Mouse (Mus musculus) myocyte (in vitro differentiated cells): ENCODE results near the gene Gucy2c.

Experiments
- E2F4 ChIP-seq: IDR thresholded peaks from one replicate; pipeline ENCODE4 v1.6.1; 2011; ENCODE audit warnings: mild to moderate bottlenecking, control low read depth, moderate library complexity; ENCODE audit not compliant: insufficient read depth
- MAX ChIP-seq: IDR thresholded peaks from one replicate; pipeline ENCODE4 v1.6.1; 2011; ENCODE audit warnings: low read depth, mild to moderate bottlenecking, control low read depth
- MYOG ChIP-seq, 3 experiments: IDR thresholded peaks; one replicate each; pipeline ENCODE4 v1.6.1; 2011; ENCODE audit warnings: control low read depth in 2 of 3, low read depth in 2 of 3, mild to moderate bottlenecking in 2 of 3; ENCODE audit not compliant: insufficient read length in 2 of 3, control insufficient read depth in 1 of 3, insufficient read depth in 1 of 3
- POLR2A ChIP-seq: IDR thresholded peaks from one replicate; pipeline ENCODE4 v1.6.1; 2011; ENCODE audit warnings: low read depth, mild to moderate bottlenecking, control low read depth, moderate library complexity; ENCODE audit not compliant: insufficient read length
- REST ChIP-seq: IDR thresholded peaks from one replicate; pipeline ENCODE4 v1.6.1; 2011; ENCODE audit warnings: mild to moderate bottlenecking, control low read depth, moderate library complexity; ENCODE audit not compliant: insufficient read depth, insufficient read length
- SRF ChIP-seq: IDR thresholded peaks from one replicate; pipeline ENCODE4 v1.6.1; 2011; ENCODE audit warnings: low read depth; ENCODE audit not compliant: control insufficient read depth, insufficient read length
- TCF12 ChIP-seq: IDR thresholded peaks from one replicate; pipeline ENCODE4 v1.6.1; 2011; ENCODE audit warnings: mild to moderate bottlenecking, control low read depth; ENCODE audit not compliant: poor library complexity, insufficient read depth, severe bottlenecking

DNA sequence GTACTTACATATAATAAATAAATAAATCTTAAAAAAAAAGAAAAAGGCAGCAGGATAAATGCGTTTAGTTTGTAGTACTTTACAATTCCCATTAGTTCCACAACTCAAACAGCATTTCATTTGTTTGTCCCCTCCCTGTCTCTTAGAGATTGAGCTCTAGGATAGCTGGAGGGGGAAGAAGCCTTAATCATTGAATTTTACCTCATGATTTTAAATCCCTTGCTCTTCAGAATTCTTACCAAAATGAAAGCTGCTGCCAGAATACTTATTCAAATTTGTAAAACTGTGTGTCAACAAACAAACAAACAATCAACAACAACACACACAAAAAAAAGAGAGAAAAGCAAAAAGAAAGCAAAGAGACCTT lies 23.8 kb upstream of the Gucy2c start:
- TF ChIP-seq MYOG (IDR thresholded peaks at IDR 0.05; ENCODE audit: control insufficient read depth in 1 of 3, insufficient read depth in 1 of 3, insufficient read length in 2 of 3, low read depth in 2 of 3) (no peak), POLR2A (no peak), MAX (no peak), E2F4 (no peak), TCF12 (no peak), REST (no peak), SRF (no peak)
